Mouse (Mus musculus) heart, adult 8-10 months (tissue): ENCODE data around the gene Gm20388. TPM values are rescaled to one million over a fixed set of nuclear protein-coding genes. Genes with fewer than 3 reads are reported as not detected.

Experiments used
- DNase-seq: peaks from one replicate; pipeline ENCODE4 v3.0.0; 2022; ENCODE audit warnings: low spot score
- total RNA-seq, 4 experiments: library from RNA; stranded (reverse); gene quantifications; 2 replicates each; pipeline ENCODE4 v1.2.4; 2022

The Gm20388 gene
- total RNA-seq, 4 experiments from 2014 or later, result 4.2 to 6.7 TPM; not detected in 2

GRCm38 (mm10) chr8:122793375-122794174 is 2882.9 kb downstream of the Gm20388 start:
- DNase-seq, result peak; percentile 38

- no peak for DNase-seq
These were observed 2883.5 kb downstream of the Gm20388 start for GRCm38 (mm10) chr8:122794175-122794454.

- no peak for DNase-seq
These were observed 2893.5 kb downstream of the Gm20388 start for GRCm38 (mm10) chr8:122803906-122804761.

GRCm38 (mm10) chr8:122805349-122805748 is 2894.7 kb downstream of the Gm20388 start:
- no peak for DNase-seq

- no peak for DNase-seq
These were observed 2896.4 kb downstream of the Gm20388 start for GRCm38 (mm10) chr8:122806956-122807538.

- peak; percentile 34 for DNase-seq
These were observed 2897.3 kb downstream of the Gm20388 start for GRCm38 (mm10) chr8:122807907-122808306.

- no peak for DNase-seq
These were observed 2899.7 kb downstream of the Gm20388 start for GRCm38 (mm10) chr8:122810376-122810775.

GRCm38 (mm10) chr8:122811870-122812494 is 2901.3 kb downstream of the Gm20388 start:
- DNase-seq, result no peak

- DNase-seq, result no peak
These were observed 2902.1 kb downstream of the Gm20388 start for GRCm38 (mm10) chr8:122812610-122813250.

GRCm38 (mm10) chr8:122814608-122815007 is 2904.0 kb downstream of the Gm20388 start:
- no peak for DNase-seq

- no peak for DNase-seq
These were observed 2906.3 kb downstream of the Gm20388 start for GRCm38 (mm10) chr8:122816965-122817364.

GRCm38 (mm10) chr8:122817724-122818496 is 2907.3 kb downstream of the Gm20388 start:
- DNase-seq, result no peak

GRCm38 (mm10) chr8:122819776-122820175 is 2909.1 kb downstream of the Gm20388 start:
- DNase-seq, result no peak

- no peak for DNase-seq
These were observed 2913.9 kb downstream of the Gm20388 start for GRCm38 (mm10) chr8:122824571-122824970.

- DNase-seq, result no peak
These were observed 2914.3 kb downstream of the Gm20388 start for GRCm38 (mm10) chr8:122824986-122825385.

- no peak for DNase-seq
These were observed 2914.8 kb downstream of the Gm20388 start for GRCm38 (mm10) chr8:122825408-122825807.

GRCm38 (mm10) chr8:122829396-122829795 is 2918.8 kb downstream of the Gm20388 start:
- DNase-seq, result no peak

GRCm38 (mm10) chr8:122830349-122831061 is 2919.9 kb downstream of the Gm20388 start:
- DNase-seq, result peak; percentile 91

- no peak for DNase-seq
These were observed 2923.8 kb downstream of the Gm20388 start for GRCm38 (mm10) chr8:122834416-122834815.

- peak; percentile 78 for DNase-seq
These were observed 2924.3 kb downstream of the Gm20388 start for GRCm38 (mm10) chr8:122834971-122835370.
